Mouse (Mus musculus): ENCODE data around the gene Cnih2. TPM values are rescaled to one million over a fixed set of nuclear protein-coding genes. Genes with fewer than 3 reads are reported as not detected.
"Not testable (repeated sequence)": the region's sequence is repeated elsewhere in the genome, so short reads cannot be mapped to it uniquely, and the experiment has no call there.

The Cnih2 gene
- total RNA-seq, 2 experiments from 2014 or later, result 379 to 384 TPM

DNA sequence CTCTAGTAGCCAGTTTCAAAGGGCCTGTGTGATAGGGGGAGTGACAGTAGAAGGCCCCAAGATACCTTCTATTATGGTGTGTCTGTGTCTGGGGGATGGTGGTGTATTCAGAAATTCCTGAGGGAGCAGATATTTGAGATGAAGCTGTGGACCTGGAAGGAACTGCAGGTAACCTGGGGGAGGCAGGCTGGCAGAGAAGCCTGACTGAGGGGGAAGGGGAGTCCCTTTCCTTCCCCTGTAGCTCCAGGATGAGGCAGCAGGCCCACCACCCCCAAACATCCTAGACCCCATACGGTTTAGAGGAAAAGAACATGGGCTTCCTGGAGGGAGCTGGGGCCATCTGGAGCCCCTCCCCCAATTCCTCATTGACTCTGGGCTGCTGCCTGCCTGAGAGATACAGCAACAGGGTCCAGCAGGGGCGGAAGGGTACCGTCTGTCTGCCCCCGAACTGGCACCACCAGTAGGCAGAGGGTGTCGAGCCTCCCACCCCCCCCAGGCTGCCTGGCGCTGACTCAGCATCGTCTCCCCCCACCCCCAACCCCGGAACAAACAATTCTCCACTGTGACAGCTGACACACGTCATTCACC, 2.3 kb downstream of the Cnih2 start:
- intact Hi-C loops (cut with DNase I), result loop anchor here (2.0 kb wide), 1 partner anchor 55 kb away; no protein-coding TSS in a partner anchor
- DNase-seq (ENCODE audit: extremely low spot score in 1 of 2, low spot score in 2 of 2), result peak in 1 of 2 experiments; percentile 64

DNA sequence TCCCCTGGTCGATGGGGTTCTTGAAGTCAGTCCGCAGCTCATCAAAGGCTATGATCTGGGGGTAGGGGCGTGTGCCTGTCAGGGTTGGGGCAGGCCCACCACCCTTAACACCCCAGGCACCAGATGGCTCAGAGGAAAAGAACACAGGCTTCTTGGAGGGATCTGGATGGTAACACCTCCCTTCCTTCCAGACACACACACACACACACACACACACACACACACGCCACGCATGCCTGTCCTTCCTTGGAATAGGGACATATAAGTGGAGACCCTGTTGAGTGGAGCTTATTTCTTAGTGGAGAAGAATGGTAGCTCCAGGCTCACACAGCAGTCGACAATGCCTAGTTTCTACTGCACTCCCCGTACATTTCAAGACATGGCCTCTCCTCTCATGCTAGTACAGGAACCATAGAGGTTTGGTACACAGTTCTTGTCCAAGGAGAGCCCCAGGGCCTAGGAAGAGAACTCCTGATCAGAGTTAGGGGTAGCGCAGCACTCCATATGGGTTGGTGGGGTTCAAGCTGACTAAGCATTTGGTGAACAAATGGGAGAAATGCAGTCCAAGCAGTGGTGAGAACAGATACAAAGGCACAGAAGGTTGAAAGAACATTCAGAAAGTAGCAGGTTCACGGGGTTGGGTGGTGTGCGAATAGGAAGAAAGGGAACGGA, 3.4 kb downstream of the Cnih2 start:
- DNase-seq (ENCODE audit: extremely low spot score in 1 of 2, low spot score in 2 of 2), result peak in 1 of 2 experiments; percentile 35
- intact Hi-C loops (cut with DNase I), result loop anchor here (2.0 to 5.0 kb wide), 2 partner anchors 47 to 56 kb away; no protein-coding TSS in a partner anchor

DNA sequence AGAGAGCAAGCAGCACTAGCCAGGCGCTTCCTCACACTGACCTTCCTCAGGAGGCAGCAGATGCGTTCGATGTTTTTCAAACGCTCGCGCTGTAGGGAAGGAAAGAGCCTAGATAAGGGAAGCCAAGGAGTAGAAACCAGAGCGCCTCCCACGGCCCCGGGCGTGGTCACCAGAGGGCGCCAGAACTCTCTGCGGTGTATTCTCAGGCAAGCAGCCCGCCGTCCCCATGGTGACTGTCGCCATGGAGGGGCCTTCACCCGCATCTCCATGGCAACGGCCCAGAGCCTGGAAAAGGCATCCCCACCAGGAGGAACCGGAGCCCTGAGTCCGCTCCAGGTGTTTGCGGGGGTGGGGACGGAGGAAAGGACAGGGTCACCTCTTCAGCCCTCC, 4.1 kb downstream of the Cnih2 start:
- intact Hi-C loops (cut with DNase I), result loop anchor here (2.0 to 5.0 kb wide), 2 partner anchors 48 to 57 kb away; no protein-coding TSS in a partner anchor

DNA sequence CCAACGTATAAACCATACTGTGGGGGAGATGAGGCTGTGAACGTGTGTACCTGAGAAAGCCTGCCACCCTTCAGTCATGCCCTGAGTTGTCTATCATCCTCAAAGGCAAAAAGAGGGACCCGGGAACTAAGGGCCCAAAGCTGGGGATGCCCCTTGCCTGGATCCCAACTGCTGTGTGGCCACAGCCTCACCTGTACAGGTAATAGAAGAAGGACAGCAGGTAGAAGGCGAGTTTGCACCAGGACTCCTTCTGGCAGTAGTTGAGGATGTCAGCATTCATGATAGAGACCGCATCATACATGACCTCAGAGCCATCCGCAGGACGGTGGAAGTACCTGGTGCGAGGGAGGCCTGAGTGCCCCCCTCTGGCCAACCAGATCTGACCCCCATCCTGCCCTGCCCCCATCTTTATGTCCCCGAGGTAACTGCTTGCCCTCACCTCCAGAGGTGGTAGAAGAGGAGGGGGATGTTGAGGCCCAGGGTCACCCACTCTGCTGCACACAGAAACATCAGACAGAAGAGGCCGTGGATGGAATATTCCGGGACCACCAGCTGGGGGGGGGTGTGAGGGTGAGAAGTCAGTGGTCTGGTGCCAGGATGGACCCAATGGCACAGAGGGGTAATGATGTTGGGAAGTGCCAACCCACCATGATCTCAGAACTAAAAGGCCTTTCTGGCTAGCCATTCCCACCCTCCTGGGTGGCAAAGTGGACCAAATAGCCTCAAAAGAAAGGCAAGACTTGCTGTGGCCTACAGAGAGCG, 4.7 kb downstream of the Cnih2 start:
- DNase-seq (ENCODE audit: extremely low spot score in 1 of 2, low spot score in 2 of 2), result peak in 1 of 2 experiments; percentile 44

More for the DNA sequence above, 4.1 kb downstream of the Cnih2 start:
- DNase-seq (ENCODE audit: extremely low spot score in 1 of 2, low spot score in 2 of 2), result peak; percentile 96 to 97

DNA sequence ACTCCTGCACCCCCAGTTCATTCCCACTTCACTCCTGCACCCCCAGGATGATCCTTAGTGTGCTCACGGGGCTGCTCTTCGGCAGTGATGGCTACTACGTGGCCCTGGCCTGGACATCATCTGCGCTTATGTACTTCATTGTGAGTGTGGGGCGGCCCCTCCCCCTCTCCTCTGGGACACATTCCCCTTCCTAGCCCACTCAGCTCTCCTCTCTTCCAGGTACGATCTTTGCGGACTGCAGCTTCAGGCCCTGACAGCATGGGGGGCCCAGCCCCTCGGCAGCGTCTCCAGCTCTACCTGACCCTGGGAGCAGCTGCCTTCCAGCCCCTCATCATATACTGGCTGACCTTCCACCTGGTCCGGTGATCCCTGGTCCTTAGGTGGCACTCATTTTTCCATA, 6.2 kb downstream of the Cnih2 start:
- intact Hi-C loops (cut with DNase I), result loop anchor here (5.0 kb wide), 1 partner anchor 50 kb away; no protein-coding TSS in a partner anchor
- DNase-seq (ENCODE audit: extremely low spot score in 1 of 2, low spot score in 2 of 2), result peak in 1 of 2 experiments; percentile 49

More for the DNA sequence above, 4.7 kb downstream of the Cnih2 start:
- intact Hi-C loops (cut with DNase I), result loop anchor here (2.0 to 5.0 kb wide), 2 partner anchors 49 to 57 kb away; no protein-coding TSS in a partner anchor

DNA sequence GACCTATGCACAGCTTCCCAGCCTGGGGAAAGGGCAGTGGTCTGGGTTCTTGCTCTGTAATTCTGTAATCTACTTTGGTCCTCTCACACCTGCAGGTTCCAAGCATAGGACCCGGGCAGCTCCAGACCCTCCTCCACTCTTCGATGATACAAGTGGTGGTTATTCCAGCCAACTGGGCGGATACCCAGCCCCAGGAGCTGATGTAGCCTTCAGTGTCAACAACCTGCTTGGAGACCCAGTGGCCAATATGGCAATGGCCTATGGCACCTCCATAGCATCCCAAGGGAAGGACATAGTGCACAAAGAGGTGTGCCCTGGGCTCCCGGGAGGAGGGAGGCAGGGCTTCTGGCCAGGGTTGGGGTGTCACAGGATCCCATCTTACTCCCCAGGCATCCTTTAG, 9.0 kb downstream of the Cnih2 start:
- DNase-seq (ENCODE audit: extremely low spot score in 1 of 2, low spot score in 2 of 2), result peak in 1 of 2 experiments; percentile 29
- intact Hi-C loops (cut with DNase I), result no loop called here

DNA sequence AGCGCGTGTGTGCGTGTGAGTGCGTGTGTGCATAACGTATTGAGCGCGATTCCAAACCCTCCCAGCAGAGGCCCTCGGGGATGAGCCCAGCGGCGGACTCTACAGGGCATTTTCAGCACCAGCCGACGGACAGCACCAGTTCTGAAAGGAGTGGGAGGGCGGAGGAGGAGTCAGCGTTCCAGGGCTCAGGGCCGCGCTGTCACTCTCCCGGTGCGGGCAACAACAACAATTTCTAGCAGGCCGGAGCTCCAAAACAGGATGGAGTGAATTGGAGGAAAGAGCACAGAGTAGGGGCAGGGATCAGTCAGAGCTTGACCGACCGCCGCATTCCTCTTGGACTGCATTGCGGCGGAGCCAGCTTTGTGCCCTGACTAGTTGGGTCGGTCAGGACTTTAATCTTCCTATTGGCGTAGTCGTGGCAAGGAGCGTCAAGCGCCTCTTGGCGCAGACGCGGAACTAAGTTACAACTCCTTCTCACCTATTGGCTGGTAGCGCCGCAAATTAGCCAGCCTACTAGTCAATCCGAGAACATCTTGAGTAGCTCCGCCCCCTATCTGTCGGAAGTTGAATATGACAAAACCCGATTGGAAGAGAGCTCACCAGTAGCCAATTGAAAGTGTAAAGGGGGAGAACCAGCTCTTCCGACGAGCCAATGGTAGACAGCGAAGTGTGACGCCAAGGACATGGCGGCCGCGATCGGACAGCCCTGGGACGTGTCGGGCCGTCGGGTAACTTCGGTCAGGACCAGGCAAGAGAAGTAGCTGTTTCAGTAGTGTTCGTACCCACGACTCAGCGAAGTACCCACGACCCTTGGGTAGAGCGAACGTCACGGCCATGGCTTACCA, 10.2 kb downstream of the Cnih2 start, which contains the start of gene Yif1a:
TSS of gene Yif1a (plus strand) at position 655 of the 845 bp plus-strand sequence.
- peak; percentile 94 to 98 for DNase-seq (ENCODE audit: extremely low spot score in 1 of 2, low spot score in 2 of 2)
- intact Hi-C loops (cut with DNase I), result no loop called here

DNA sequence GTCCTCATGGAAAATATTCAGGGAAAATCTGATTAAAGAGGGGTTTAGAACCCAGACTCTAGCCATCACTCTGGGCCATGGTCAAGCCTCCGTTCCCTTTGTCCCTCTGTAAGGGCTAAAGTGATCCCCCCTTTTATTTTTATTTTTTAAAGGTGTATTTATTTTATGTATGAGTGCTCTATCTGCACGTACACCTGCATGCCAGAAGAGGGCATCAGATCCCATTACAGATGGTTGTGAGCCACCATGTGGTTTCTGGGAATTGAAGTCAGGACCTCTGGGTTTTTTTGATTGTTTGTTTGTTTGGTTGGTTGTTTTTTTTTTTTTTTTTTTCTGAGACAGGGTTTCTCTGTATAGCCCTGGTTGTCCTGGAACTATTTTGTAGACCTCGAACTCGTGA, 11.8 kb downstream of the Cnih2 start:
- intact Hi-C loops (cut with DNase I); DNase-seq (ENCODE audit: extremely low spot score in 1 of 2, low spot score in 2 of 2): not testable (repeated sequence)

DNA sequence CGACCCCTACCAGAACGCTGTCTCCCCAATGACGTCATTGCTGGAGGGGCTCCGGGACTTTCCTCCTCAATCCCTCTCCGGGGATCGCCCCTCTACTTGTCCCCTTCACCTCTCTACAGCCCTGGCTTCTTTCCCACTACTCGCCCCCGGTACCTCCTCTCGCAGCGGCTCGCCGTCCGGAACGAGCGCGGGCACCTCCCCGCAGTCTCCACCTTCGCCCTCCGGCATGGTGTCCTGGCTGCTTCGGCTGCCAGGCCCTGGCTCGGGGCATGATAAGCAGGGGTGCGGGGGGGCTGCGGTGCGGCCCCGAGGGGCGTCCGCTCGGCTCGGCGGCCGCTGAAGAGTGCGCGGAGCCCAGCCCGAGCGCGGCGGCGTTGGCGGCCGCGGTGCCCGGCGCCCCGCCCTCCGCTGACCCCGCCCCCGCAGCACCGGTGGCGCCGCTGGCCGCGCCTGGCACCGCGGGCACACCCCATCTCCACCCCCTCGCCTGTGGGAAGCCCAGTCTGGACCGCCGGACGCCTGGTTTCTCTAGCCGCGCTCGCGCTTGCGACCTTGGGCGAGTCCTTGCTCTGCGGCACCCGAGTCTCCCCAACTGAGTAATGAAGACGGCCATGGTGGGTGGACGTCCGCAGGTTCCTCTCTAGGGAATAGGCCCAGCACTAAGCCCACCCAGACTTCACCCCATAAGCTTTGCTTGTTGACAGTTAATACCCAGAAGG, 13.0 kb downstream of the Cnih2 start, which contains the start of gene Tmem151a:
TSS of gene Tmem151a (minus strand) at position 387 of the 719 bp plus-strand sequence.
- intact Hi-C loops (cut with DNase I), result no loop called here
- peak in 1 of 2 experiments; percentile 64 for DNase-seq (ENCODE audit: extremely low spot score in 1 of 2, low spot score in 2 of 2)

DNA sequence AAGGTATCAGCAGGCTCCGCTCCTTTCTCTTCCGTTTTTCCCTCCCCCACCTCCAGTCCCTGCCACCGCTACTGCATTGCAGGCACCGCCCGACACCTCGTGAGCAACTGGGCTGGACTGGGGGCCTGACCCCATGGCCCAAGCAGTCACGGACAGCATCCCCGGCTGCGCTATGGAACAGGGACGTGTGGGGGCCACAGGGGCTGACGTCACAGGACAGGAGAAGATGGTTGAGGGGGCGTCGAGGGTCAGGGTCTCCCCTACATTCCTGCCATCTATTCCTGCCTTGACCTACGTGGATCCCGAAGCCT, 13.5 kb downstream of the Cnih2 start:
- intact Hi-C loops (cut with DNase I), result no loop called here
- peak in 1 of 2 experiments; percentile 54 for DNase-seq (ENCODE audit: extremely low spot score in 1 of 2, low spot score in 2 of 2)

DNA sequence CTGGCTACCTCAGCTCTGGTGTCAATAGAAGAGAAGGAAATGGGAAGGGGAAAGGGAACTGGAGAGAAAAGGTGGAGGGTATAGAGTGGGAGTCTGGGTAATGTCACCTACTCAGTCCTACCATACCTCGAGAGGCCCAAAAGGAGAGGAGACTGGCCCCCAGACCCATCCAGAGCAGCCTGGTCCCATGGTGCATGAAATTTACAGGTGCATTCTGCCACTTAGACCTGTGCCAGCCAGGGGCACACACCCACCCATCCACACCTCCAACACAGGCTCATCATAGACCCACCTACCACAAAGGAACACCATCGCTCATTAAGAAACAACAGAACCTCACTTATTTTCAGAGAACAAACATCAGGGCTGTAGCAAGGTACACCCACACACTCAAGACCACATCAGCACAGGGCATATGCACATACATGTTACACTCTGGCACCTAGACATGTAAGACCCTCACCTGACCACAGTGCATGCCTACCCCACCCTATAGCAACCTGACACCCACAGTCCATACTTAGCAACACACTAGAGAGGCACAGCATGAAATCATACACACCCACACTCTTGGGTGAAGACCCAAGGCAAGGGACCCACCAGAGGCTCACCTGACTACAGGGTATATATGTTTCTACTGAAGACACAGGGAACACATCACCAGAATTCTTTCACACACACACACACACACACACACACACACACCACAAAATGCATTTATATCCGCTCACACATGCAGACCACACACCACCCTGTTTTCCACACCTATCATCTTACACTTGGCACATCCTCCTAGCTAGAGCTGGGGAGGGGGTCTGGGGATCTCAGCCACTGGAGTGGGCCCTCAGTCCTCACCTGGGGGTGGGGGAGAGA, 14.1 kb downstream of the Cnih2 start:
- intact Hi-C loops (cut with DNase I), result no loop called here
- DNase-seq (ENCODE audit: extremely low spot score in 1 of 2, low spot score in 2 of 2), result no peak

DNA sequence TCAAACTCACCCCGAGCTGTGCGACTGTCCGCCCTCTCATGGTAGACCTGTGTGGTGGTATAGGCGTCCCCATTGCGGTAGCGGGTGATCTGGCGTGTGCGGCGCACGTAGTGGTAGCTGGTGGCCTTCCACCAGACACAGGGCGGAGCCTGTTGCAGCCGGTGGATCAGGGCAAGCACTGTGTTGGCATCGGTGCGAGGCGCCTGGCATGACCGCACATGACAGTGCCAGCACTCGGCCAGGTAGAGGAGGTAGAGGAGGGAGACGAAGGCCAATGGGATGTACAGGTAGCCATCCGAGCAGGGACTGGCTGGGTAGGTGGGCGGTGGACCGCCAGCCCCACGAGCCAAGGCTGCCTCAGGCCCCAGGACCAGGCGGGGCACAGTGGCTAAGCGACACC, 15.7 kb downstream of the Cnih2 start:
- DNase-seq (ENCODE audit: extremely low spot score in 1 of 2, low spot score in 2 of 2), result peak in 1 of 2 experiments; percentile 47
- intact Hi-C loops (cut with DNase I), result no loop called here

DNA sequence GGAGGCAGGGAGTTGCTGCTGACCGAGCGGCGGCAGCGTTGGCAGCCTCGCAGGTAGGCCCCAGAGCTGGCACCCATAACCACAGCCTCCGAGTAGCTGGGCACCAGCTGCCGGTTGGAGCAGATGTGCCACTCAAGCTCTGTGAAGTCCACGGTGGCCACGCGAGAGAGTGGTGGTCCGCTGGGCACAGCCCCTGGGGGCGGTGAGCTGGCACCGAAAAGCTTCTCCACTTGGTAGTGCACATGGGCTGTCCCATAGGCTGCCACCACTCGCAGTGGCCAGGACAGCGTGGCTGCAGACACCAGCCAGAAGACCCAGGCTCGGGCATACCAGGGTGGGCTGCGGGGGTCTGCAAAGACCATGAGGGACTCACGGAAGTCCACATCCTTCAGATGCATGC, 16.3 kb downstream of the Cnih2 start:
- intact Hi-C loops (cut with DNase I), result no loop called here
- DNase-seq (ENCODE audit: extremely low spot score in 1 of 2, low spot score in 2 of 2), result no peak

DNA sequence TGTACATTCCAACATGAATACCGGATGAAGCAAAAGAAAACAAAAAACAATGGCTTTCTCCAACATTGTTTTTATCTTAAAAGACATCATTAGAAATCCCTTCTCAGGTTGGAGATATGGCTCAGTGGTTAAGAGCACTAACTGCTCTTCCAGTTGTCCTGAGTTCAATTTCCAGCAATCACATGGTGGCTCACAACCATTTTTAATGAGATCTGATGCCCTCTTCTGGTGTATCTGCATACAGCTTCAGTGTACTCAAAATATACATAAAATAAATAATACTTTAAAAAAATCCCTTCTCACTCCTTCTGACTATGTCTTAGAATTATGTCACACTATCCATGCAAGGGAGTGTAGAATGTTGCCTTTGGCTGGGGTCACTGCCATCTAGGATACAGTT, 19.0 kb downstream of the Cnih2 start:
- DNase-seq (ENCODE audit: extremely low spot score in 1 of 2, low spot score in 2 of 2), result no peak
- intact Hi-C loops (cut with DNase I), result no loop called here

DNA sequence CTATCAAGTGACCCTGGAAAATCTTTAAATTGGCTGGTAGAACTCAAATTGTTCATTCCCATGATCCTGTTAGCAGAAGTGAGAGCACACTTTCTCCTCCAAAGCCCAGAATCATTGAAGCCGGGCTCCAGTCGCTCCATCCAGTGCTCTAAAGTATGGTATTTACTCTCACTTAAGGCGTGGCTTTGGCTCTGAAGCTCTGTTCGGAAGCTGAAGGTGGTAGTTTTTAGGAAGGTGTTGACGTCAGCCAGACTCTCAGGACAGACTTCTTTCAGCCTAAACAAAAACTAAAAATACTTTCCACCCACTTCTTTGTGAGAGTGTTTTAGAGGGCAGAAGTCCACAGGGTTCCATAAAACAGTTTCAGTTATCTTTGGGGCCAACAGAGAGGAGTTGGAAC, 24.8 kb downstream of the Cnih2 start:
- intact Hi-C loops (cut with DNase I), result loop anchor here (2.0 kb wide), 1 partner anchor 17 kb away; no protein-coding TSS in a partner anchor

DNA sequence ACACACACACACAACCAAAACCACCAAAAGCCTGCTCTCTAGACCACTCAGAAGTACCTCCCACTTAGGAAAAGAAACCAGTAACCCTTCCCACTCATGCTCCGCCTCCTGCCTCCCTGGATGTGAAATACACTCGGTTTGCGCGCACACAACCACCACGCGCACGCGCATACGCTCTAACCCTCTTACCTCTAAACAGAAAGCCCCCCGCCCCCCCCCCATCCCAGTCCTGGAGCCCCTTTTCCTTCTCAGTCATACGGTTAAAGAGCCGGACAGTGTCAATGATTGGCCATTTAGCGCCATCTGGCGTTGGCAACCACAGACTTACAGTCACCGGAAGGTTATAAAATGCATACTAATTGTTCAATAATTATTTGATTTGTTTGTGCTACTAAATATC, 25.3 kb downstream of the Cnih2 start:
- intact Hi-C loops (cut with DNase I), result loop anchor here (2.0 kb wide), 1 partner anchor 16 kb away; no protein-coding TSS in a partner anchor
- peak in 1 of 2 experiments; percentile 60 for DNase-seq (ENCODE audit: extremely low spot score in 1 of 2, low spot score in 2 of 2)

More for the DNA sequence above, 24.8 kb downstream of the Cnih2 start:
- DNase-seq (ENCODE audit: extremely low spot score in 1 of 2, low spot score in 2 of 2), result no peak
